Mouse (Mus musculus) regulatory T cell (primary cell): ENCODE data around the gene Sptb.

Experiments used
- in situ Hi-C: fragments of 300-600 bp; cut with MboI, MseI; formaldehyde crosslinking; loops from one replicate; pipeline ENCODE4 v1.15.1; 2025; ENCODE audit warnings: high pct_unique_total_duplicates

Sptb gene

DNA sequence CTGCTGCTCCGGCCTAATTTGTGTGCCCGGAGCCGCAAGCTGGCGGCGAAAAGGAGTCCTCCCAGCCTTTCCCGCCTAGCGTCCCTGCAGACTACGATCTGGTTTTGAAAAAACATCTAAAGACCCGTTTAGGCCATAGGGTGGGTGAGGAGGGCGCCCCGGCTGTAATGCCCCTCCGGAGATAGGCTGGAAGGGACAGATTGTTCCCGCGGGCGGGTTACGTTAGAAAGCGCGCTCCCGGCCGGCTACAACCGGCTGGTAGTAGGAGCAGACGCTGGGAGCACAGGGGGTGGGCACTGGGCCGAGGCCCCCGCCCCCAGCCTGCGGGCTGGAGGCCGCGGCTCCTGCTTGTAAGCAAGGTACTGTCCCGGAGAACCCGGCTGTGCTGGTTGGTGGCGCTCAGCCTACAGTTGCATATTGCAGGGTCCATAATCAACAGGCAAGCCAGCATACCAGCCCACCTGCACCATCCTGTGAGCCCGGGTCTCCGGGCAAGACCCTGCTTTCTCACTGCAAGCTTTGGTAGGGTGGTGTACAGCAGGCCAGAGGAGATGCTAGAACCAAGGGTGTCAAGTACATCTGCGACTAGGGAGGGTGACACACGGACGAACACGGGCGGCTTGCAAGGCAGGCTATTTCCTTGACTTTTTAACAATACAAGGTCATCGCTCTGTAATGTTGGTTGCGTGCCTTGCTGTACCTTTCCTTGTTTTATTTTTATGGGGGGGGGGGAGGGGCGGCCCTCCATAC lies at the start of gene Sptb:
Gene Sptb (minus strand): TSS at position 197 of the 750 bp plus-strand sequence.
- in situ Hi-C loops, result no loop called here

DNA sequence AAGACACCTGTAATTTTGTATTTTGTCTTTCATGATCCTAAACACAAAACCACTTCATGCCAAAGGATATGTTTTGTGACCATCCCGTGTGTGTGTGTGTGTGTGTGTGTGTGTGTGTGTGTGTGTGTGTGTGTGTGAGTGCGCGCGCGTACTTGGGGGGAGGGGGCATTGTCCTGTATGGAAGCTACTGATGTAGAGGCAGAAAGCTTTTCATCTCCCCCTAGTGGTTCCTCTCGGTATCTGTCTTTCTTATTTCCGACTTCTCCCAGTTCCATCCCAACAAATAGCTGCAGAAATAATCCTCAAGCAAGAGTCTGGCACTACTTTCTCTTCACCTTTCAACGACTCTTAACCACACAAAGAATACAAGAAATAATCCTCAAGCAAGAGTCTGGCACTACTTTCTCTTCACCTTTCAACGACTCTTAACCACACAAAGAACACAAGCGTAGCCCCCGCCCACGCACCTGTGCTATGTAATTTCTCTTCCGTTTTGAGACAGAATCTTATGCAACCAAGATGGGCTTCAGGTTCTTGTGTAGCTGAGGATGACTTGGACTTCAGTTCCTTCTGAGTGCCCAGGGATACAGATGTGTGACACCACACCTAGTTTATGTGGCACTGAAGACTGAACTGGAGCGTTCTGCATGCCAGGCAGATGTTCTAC lies 42.4 kb upstream of the Sptb start:
- in situ Hi-C loops, result no loop called here

DNA sequence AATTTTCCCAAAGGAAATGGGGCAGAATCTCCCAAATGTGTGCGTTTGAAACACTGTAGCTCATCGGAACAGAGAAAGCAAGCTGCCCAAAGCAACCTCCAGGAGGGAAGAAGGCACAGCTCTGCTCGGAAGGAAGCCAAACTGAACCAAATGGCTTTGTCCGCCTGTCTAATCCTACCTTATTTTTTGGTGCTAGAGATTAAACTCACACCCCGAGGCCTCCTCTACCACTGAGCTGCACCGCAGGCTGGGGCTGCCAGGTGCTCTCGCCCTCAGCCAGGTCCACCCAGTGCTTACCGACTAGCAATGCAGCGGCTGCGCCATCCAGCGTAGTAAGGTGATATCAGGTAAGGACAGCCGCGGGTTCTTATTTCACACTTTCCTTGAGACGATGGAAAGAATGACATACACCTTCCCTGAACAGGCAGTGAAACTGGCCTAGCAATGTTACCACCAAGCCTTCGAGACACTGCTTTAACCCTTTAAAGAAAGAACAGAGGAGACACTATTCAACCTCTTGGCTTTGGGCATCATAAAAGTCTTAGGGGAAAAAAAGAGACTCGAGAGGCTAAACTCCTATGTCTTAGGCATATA lies 40.6 kb upstream of the Sptb start:
- in situ Hi-C loops, result no loop called here

DNA sequence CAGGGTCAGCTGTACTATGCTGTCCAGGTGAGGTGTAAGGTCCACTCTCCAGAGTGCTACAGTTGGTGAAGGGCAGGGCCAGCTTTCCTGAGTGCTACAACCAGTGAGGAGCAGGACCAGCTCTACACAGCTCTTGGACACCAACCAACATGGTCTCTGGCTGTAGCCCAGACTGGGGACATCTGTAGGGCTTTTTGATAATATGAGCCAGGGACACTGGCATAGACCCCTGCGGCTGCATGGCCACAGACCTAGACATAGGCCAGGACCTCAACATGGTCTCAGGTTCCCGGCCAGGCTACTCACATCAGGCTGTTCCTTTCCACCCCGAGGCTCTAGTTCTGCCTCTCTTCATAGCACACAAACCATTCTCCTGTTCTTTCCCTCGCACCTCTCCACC lies 17.6 kb upstream of the Sptb start:
- in situ Hi-C loops, result no loop called here

DNA sequence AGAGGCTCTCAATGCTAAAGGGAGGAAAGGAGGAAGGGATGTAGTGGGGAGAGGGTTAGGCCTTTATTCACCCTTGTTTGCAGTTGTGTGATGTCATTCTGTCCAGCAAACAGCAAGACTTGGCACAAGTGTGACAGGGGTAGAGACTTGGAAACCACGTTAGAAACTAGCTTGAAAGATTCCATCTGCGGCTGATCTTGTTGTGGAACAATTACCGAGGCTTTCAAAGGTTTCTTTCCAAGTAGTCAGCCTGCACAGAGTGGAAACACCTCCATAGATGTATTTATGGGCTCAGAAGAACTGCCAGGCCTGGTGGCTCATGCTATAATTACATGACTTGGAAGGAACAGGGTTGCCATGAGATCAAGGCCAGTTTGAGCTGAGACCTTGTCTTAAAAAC lies 11.7 kb upstream of the Sptb start:
- in situ Hi-C loops, result no loop called here

DNA sequence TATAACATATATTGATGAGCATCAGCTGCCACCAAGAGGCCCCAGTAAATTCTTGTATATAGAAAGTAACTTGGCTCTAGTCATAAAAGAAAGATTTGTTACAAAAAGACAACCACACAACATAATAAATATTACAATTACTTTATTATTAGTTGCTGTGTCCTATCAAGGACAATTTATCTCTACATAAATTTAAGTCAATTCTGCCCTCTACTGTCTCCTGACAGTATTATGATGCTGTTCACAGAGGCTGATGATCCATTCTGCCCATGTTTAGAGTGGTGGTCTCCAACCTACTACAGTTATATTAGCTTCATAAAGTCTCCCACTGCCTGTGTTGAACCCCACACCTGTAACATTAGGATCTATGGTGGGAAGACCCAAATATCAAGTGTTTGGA lies 10.2 kb upstream of the Sptb start:
- in situ Hi-C loops, result no loop called here

DNA sequence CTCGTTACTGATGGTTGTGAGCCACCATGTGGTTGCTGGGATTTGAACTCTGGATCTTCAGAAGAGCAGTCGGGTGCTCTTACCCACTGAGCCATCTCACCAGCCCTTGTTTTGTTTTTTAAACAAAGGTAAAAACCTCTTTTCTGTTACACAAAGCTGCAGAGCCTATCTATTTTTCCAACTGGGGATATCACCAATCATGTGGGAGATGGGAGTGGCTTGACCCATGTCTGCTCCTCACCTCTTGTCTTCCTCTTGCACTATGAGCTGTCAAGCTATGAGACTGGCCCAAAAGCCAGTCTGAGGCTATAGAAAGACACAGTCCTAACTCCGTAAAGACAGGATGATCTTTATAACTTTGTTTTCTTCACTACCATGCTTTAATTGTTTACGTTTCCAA lies 8.0 kb upstream of the Sptb start:
- in situ Hi-C loops, result no loop called here

DNA sequence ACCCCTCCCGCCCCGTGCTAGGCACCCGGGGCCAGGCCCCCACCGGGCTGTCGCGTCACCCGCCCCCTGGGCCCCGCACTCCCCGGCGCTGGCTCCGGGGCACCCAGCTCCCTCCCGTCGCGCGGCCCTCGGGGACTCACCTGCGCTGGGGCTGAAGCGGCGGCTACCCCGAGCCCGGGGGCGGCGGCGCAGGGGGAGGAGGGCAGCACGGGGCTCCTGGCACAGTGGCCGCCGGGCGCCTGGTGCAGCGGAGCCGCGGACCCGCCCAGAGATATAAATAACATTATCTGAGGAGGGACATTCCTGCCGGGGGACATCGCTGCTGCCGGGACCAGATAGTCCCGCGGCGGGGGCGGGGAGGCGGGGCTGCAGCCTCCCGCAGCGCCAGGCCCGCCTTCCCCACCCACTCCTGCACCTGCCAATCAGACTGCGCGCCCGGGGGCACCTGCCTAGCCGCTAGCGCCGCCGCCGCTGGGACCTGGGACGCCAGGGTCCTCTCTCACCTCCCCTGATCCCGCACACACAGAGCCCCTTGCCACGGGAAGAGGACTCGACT lies 474 bp downstream of the Sptb start:
- in situ Hi-C loops, result no loop called here

DNA sequence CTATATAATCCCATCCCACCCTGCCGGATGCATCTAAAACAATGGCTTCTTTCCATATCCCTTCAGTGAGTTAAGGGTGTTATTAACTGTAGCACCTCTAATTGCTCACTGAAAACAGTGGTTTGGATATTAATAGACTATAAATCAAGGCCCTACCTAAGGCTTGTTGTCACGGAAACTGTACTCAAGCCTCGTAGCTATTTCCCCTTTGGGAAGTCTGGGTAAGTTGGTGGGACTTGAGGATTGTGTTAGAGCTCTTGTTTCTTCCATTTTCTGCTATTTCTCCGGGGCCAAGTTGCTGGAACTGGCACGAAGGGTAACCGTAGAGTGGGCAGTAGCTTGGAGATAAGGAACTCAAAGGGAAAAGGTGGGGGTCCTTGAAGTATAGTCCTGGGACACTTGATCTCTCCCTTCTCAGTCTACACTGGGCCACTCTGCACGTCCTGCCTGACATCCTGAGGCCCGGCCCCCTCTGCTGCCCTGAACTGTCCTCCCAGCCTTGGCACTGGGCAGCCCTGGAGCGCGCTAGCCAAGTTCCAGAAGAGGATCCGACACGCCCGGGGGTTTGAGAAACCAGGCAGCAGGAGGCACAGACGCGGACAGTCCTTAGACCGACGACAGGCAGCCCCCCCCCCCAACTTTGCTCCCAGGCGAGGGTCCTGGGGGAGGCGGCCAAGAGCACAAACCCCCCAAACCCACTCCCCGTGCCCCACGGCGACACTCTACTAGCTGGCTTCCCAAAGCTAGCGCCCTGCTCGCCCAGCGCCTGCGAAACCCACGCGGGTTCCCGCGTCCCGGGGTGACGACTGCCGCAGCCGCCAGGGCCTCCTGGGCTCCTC lies 1.2 kb downstream of the Sptb start:
- in situ Hi-C loops, result no loop called here

DNA sequence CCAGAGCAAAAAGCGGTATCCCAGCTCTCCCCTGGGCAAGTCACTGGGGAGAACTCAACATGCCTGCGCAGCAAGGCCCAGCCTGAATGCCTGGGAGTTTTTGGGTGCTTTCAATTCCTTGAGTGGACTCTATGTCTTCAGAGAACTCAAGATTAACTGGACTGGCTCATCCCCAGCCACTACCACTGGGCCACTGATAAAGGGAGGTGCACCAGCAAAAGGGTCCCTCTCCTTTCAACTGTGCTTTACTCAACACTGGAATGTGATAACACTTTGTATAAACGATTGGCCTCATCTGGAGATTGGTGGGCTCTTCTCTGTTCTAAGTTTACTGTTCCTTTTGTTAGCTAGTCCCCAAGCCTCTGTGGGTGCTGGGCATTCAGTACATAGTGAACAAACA lies 2.2 kb downstream of the Sptb start:
- in situ Hi-C loops, result no loop called here

DNA sequence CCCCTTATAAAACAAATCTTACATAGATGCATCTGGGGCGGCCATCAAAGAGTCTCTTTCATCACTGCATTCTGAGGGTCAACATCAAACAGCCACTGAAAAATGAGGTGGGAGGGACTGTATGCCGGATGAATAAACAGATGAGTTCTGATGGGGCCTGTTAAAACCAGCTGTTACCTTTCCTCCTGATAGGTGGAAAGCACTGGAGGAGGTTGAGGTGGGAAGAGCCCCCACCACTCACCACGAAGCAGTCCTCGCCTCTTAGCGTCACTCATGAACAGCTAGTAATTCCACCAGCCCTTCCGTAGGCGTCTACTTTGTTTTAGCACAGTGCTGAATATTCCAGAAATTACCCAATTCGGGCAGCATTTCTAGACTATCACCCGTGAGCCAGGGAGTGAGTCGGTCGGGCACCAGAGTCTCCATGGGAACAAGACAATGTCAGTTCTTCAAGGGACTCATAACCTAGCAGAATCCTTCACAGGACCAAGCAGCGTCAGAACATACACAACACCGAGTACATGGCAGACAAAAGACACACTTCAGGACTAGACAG lies 13.9 kb downstream of the Sptb start:
- in situ Hi-C loops, result no loop called here

DNA sequence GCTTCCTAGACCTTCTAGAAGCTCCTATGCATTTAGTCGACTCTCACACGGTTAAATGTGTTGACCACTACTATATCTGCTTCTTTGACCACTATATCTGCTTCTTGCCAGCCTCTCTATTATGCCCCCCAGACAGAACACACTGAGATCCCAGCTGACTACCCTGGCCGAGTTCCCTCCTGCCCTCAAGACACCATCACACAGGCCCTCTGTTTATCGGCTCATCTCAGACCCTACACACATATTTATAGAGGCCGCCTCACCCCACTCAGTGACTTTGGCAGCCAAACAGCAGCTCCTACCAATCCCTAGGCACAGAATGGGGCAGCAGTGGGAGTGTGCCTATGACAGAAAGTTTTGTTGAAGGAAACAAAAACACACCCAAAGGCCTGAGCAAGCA lies 14.6 kb downstream of the Sptb start:
- in situ Hi-C loops, result no loop called here

DNA sequence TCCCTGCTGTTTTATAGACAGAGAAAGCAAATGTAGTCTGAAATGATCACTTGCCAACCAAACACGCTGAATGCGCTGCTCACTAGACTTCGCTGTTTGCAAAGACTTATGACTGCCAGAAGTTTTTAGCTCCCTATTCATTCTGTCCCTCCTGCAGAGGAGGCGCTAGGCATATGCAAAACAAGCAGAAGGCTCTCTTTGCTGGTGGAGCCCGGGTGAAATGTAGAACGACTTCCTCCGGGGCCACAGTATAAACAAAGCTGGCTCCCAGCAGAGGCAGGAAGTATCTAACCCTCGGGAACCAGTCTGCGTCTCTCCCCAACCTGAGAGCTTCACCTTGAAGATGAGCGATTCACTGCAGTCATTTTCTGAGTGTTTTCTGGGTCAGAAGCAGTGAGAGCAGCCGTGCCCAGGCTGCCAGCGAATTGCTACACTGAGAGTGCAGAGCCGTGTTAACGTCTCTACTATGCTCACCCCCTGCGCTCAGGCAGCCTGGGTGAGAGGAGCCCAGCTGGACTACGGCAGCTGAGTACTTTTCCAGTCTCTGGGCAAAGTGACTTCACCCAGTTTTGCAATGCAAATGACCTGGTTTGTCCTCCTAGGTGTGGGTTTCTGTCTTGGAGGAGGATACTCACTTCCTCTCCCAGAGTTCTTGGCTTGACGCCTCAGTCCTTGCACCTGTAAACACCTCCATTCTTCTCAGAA lies 15.4 kb downstream of the Sptb start:
- in situ Hi-C loops, result no loop called here

DNA sequence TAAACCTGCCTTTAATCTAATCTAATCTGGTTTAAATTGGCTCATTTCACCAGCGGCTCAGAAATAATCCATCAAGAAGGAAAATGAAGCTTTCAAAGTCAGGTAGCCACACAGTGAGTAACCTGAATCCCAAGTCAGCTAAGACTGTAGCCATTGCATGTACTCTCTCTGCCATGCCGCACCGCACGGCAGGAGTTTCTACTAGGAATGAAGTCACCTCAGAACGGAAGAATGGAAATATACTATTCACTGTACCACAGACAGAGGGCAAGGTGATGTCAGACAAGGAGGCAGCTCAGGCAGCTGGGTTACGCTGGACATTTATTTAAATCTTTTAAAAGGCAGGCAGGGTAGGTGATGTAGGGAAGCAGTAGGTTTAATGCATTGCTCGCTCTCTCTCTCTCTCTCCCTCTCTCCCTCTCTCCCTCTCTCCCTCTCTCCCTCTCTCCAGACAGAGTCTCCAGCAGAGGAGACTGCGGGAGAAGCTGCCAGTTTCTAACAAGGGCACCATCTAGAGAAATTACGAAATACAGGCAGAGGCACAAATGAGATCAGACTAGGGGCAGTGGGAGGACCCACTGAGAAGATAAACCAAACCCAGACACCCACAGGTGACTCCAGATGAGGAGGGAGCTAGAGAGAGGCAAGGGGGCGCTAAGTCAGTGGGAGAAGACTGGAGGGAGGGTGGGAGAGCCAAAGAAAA lies 22.7 kb downstream of the Sptb start:
- in situ Hi-C loops, result no loop called here

DNA sequence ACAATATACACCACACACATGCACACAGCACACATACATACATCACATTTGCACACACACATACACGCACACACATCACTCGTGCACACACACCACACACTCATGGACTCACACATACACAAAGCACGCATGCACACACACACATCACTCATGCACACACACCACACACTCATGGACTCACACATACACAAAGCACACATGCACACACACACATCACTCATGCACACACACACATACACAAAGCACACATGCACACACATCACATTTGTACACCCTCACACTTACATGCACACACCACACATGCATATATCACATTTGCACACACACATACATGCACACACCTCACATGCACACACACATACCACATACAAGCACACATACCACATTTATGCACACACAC lies 24.7 kb downstream of the Sptb start:
- in situ Hi-C loops, result no loop called here

DNA sequence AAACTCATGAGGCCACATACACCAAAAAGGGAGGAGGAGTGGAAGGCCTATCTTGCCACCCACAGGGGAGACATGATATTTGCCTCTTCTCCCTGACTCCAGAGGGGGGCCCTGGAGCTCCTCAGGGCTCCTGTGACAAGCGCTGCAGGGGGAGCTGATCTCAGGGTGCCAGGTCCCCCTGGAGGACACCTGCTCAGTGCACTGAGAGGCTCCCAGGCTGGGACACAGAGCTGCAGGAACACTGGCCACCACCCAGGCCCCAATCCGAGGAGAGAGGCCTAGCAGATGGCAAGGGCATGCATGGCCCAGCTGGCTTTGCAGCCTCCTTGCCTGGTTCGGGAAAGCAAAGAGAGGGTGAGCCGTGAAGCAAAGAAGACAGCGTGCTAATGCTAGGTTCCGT lies 25.9 kb downstream of the Sptb start:
- in situ Hi-C loops, result no loop called here

DNA sequence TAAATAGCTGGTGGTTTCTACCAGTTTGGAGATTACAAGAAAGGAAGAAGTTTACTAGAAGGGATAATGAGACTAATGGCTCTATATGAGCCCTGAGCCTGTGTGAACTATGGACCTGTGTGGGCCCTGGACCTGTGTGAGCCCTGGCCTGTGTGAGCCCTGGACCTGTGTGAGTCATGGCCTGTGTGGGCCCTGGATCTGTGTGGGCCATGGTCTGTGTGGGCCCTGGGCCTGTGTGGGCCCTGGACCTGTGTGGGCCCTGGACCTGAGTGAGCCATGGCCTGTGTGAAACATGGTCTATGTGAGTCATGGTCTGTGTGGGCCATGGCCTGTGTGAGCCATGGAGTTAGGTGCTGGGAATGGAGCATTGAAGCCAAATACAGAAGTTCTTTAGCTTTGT lies 28.4 kb downstream of the Sptb start:
- in situ Hi-C loops, result no loop called here

DNA sequence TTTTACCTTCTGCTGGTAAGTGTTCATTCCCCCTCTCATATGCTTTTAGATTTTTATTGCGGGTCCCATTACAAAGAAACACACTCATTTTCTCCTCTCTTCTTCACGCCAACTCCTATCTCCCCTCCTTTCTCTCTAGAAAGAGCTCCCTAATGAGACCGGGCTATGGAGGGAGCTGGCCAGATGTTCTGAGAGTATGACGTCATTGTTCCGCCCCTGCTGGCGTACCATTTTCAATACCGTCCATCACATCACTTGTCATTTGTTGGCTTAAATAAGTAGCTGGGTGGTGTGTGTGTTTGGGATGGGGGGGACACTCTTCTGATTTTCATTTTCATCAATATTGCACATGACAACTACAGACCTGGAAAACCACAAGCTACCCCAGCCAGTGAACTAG lies 33.3 kb downstream of the Sptb start:
- in situ Hi-C loops, result no loop called here

DNA sequence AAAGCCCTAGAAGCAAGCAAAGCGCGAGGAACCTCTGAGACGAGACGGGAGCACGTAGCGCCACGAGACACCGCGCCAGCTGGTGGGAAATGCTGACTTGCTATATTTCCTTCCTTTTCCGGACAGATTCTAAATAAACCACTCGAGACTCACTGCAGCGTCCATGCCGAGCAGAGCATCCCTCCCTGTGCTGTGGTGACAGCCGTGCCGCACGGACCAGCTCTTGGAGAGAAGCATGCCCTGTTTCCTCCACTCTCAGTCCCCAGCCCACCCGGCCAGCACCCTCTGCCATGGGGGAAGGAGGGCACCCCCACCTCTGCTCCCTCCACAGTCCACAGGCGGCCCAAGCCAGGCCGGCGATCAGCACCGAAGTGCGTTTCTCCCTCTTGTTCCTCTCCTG lies 33.9 kb downstream of the Sptb start:
- in situ Hi-C loops, result no loop called here

DNA sequence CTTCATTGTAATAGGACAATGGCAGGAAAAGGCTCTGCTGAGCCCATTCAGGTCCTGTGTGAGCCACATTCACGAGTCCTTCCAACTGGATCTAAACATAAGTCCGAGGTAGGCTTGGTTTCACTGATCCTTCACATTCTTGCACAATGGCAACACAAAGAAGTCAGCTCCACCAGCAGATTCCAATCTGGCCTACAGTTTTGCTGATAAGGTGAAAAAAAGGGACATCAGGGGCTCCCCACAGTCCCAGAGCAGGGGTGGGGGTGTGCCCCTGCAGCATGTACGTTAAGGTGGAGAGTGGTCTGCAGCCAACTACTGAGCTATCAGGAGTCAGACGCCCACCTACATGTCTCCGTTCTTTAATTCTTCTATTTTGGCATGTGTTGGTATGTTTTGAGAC lies 35.0 kb downstream of the Sptb start:
- in situ Hi-C loops, result no loop called here
